ENCODE assay signal across 14 mouse cellular contexts in genomic region chr8:91347595-91347994, GRCm38 (mm10).
"Had no signal": no experiment of that assay in that cellular context is flagged by ENCODE, and none has a peak within 500 bp of the region (broad histone marks: within the 10 kb centered on the region; RNA-seq: fewer than 3 reads in every experiment).

No protein-coding gene starts in this region.

- DNase-seq: kidney, adult 9 months; kidney, postnatal 36 days; left cerebral cortex, postnatal 4 days; lung, adult 2 months; lung, postnatal 36 days; retina, postnatal 1 day; right cerebral cortex, postnatal 4 days; spleen, adult 18-20 months; thymus, postnatal 36 days had no signal

- H3K9ac ChIP-seq: limb, embryonic 13.5 days; liver, embryonic 15.5 days; neural tube, embryonic 13.5 days had no signal

- H3K27ac ChIP-seq: kidney, postnatal 0 days; limb, embryonic 13.5 days; liver, embryonic 15.5 days; neural tube, embryonic 13.5 days had no signal

- H3K4me3 ChIP-seq: limb, embryonic 13.5 days; liver, embryonic 15.5 days; neural tube, embryonic 13.5 days had no signal

- H3K9me3 ChIP-seq: limb, embryonic 13.5 days; liver, embryonic 15.5 days; neural tube, embryonic 13.5 days had no signal

- H3K27me3 ChIP-seq: limb, embryonic 13.5 days; liver, embryonic 15.5 days; neural tube, embryonic 13.5 days had no signal

- H3K36me3 ChIP-seq: liver, embryonic 15.5 days; neural tube, embryonic 13.5 days had no signal

- H3K4me2 ChIP-seq: limb, embryonic 13.5 days; liver, embryonic 15.5 days; neural tube, embryonic 13.5 days had no signal

- ATAC-seq: lung, postnatal 0 days had no signal
